Mouse (Mus musculus) adrenal gland, postnatal 25 days (tissue): ENCODE measurements around the gene Olfr671. TPM values are rescaled to one million over a fixed set of nuclear protein-coding genes. Genes with fewer than 3 reads are reported as not detected.
"Not testable (repeated sequence)": the region's sequence is repeated elsewhere in the genome, so short reads cannot be mapped to it uniquely, and the experiment has no call there.

ENCODE experiments used
- DNase-seq: peaks from one replicate; pipeline ENCODE4 v3.0.0; 2021; ENCODE audit warnings: mixed read lengths
- long read RNA-seq: library from polyadenylated mRNA; stranded (forward); transcript quantifications from one replicate; pipeline ENCODE4 v2.0.0, GENCODE M21; 2021
- total RNA-seq: library from RNA; stranded (reverse); gene quantifications from 2 replicates; pipeline ENCODE4 v1.2.3, GENCODE M21; 2021

Olfr671 gene
- total RNA-seq, result not detected in 2 replicates
- long read RNA-seq, result 0 reads

DNA sequence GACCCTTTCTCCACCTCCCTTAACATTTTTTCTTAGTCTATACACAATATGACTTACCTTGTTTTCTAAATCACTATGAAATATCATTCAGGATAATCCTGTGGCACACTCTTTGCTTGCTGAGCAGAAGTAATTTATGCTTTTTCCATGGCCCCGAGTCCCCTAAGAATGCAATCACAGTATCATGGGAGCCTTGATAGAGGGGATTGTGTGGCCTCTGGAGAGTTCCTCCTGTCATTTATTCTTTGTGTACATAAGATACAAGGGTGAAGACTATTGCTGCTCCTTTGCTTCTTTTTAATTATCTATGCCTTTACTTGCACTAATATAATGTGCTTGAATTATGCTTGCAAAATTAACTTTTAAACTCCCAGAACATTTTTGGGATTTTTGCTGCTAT is at the start of gene Olfr671:
TSS of gene Olfr671 (minus strand) at position 101 of the 400 bp plus-strand sequence.
- no peak for DNase-seq

GRCm38 (mm10) chr7:105028360-105028759 is 49.4 kb upstream of the Olfr671 start, which contains the start of gene Olfr675:
Gene Olfr675 (minus strand): TSS chr7:105028460.
- DNase-seq, result no peak

GRCm38 (mm10) chr7:105022530-105022929 is 43.6 kb upstream of the Olfr671 start:
- DNase-seq, result no peak

DNA sequence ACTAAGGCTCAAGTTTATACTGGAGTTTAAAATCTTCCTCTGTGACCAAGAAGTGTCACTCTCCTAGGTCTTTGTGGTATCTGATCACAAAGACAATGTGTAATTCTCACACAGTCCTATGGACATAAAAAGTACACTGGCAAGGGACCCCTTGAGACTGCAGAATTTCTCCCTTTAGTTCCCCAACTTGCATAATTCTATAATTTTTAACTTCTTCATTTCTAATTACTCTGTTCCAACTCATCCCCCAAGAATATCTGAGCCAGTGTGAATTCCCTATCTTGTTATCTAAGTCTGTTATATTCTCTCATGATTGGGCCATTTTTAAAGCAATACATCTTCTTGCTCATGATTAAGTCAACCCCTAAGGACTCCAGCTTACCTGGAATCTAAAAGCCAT is 23.0 kb upstream of the Olfr671 start, which contains the start of gene Olfr672:
TSS of gene Olfr672 (minus strand) at position 101 of the 400 bp plus-strand sequence.
- no peak for DNase-seq

GRCm38 (mm10) chr7:104972507-104972906 is 6.4 kb downstream of the Olfr671 start:
- DNase-seq, result not testable (repeated sequence)

GRCm38 (mm10) chr7:104962520-104962919 is 16.4 kb downstream of the Olfr671 start, which contains the start of gene Olfr670:
Gene Olfr670 (minus strand): TSS chr7:104962620.
- no peak for DNase-seq

DNA sequence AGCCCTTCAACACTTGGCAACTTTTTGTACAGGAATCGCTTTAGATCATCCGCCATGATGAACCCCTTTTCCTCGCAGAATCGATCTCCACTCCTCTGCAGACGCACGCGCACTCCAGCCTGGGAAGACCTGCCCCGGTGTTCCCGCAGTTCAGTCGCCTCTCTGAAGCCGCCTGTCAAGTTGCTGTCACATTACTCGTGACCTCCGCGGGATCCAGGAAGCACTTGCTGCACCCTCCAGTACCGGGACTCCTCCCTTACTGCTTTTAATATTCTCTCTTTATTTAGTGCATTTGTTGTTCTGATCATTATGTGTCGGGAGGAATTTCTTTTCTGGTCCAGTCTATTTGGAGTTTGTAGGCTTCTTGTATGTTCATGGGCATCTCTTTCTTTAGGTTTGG is 28.7 kb downstream of the Olfr671 start:
- DNase-seq, result not testable (repeated sequence)

- DNase-seq, result no peak
These were observed 45.0 kb downstream of the Olfr671 start, which contains the start of gene Olfr669 for GRCm38 (mm10) chr7:104933940-104934339. Gene Olfr669 (plus strand): TSS chr7:104934240.

- DNase-seq, result no peak
These were observed 51.0 kb downstream of the Olfr671 start, which contains the start of gene Olfr668 for GRCm38 (mm10) chr7:104927957-104928356. Gene Olfr668 (minus strand): TSS chr7:104928057.

Other genes starting within 250 kb of the Olfr671 start
- gene Usp17le, start 201.7 kb downstream of the Olfr671 start, total RNA-seq, result not detected in 2 replicates
- 0.43 TPM in 1 of 2 replicates, not detected in the other for gene Usp17lb, start 136.5 kb downstream of the Olfr671 start, total RNA-seq
- gene Usp17la, start 122.1 kb downstream of the Olfr671 start, total RNA-seq, result not detected in 2 replicates
- not detected in 2 replicates for gene Olfr665, start 101.1 kb downstream of the Olfr671 start, total RNA-seq
- not detected in 2 replicates for gene Olfr666, start 83.2 kb downstream of the Olfr671 start, total RNA-seq
- not detected in 2 replicates for gene Olfr667, start 57.6 kb downstream of the Olfr671 start, total RNA-seq
- gene Olfr668, start 51.1 kb downstream of the Olfr671 start, total RNA-seq, result not detected in 2 replicates
- not detected in 2 replicates for gene Olfr669, start 44.9 kb downstream of the Olfr671 start, total RNA-seq
- not detected in 2 replicates for gene Olfr670, start 16.5 kb downstream of the Olfr671 start, total RNA-seq
- not detected in 2 replicates for gene Olfr672, start 22.9 kb upstream of the Olfr671 start, total RNA-seq
- not detected in 2 replicates for gene Olfr675, start 49.3 kb upstream of the Olfr671 start, total RNA-seq
- gene Olfr676, start 53.6 kb upstream of the Olfr671 start, total RNA-seq, result not detected in 2 replicates
- gene Olfr677, start 72.2 kb upstream of the Olfr671 start, total RNA-seq, result not detected in 2 replicates
- gene Olfr678, start 85.3 kb upstream of the Olfr671 start, total RNA-seq, result not detected in 2 replicates
- gene Olfr679, start 102.1 kb upstream of the Olfr671 start, total RNA-seq, result not detected in 2 replicates
- gene Olfr680-ps1, start 113.7 kb upstream of the Olfr671 start, total RNA-seq, result not detected in 2 replicates
- gene Olfr681, start 137.7 kb upstream of the Olfr671 start, total RNA-seq, result not detected in 2 replicates
- not detected in 2 replicates for gene Olfr683, start 167.9 kb upstream of the Olfr671 start, total RNA-seq
- gene Olfr684, start 184.5 kb upstream of the Olfr671 start, total RNA-seq, result not detected in 2 replicates
- not detected in 2 replicates for gene Olfr685, start 206.9 kb upstream of the Olfr671 start, total RNA-seq
- not detected in 2 replicates for gene Olfr686, start 228.4 kb upstream of the Olfr671 start, total RNA-seq